Mouse (Mus musculus): ENCODE results near the gene Cyp2d26. TPM values are rescaled to one million over a fixed set of nuclear protein-coding genes. Genes with fewer than 3 reads are reported as not detected.

Cyp2d26 gene
- polyA plus RNA-seq, 1 experiment = not detected

GRCm38 (mm10) chr15:82821657-82822056 lies 27.6 kb upstream of the Cyp2d26 start:
- Histone ChIP-seq H3K4me3 (no peak overlapping the region), H3K36me3 (ENCODE audit: control insufficient read depth, insufficient read depth) (peaks cover 13% of the 10 kb centered on the region), H3K79me2 (ENCODE audit: control insufficient read depth, insufficient read depth) (no peaks in the 10 kb centered on the region), H3K4me2 (ENCODE audit: low read depth) (no peak overlapping the region), H3K27me3 (ENCODE audit: control insufficient read depth, insufficient read depth, insufficient read length) (no peaks in the 10 kb centered on the region), H3ac (ENCODE audit: control insufficient read depth, insufficient read length) (no peak overlapping the region)
- TF ChIP-seq POLR2A (IDR thresholded peaks at IDR 0.05; ENCODE audit: insufficient read length, low read depth) (no peak), CEBPB (IDR thresholded peaks at IDR 0.05; ENCODE audit: insufficient read depth, poor library complexity, severe bottlenecking) (no peak), SRF (IDR thresholded peaks at IDR 0.05; ENCODE audit: control insufficient read depth, insufficient read length, low read depth) (no peak), TCF12 (IDR thresholded peaks at IDR 0.05; ENCODE audit: insufficient read depth, poor library complexity, severe bottlenecking) (no peak), USF1 (IDR thresholded peaks at IDR 0.05; ENCODE audit: low read depth) (no peak), MYOG (IDR thresholded peaks at IDR 0.05; ENCODE audit: control insufficient read depth in 1 of 3, insufficient read depth in 1 of 3, insufficient read length in 2 of 3, low read depth in 2 of 3) (no peak), MAX (IDR thresholded peaks at IDR 0.05; ENCODE audit: low read depth) (no peak), TCF3 (IDR thresholded peaks at IDR 0.05; ENCODE audit: insufficient read length, low read depth) (no peak), POLR2AphosphoS2 (IDR thresholded peaks at IDR 0.05; ENCODE audit: insufficient read length, low read depth) (no peak), REST (IDR thresholded peaks at IDR 0.05; ENCODE audit: insufficient read depth, insufficient read length) (no peak), E2F4 (IDR thresholded peaks at IDR 0.05; ENCODE audit: insufficient read depth) (no peak), MYOD1 (IDR thresholded peaks at IDR 0.05; ENCODE audit: control insufficient read depth in 1 of 3, insufficient read length in 2 of 3, low read depth in 2 of 3) (no peak)

GRCm38 (mm10) chr15:82815296-82815695 lies 21.2 kb upstream of the Cyp2d26 start:
- TF ChIP-seq CEBPB (IDR thresholded peaks at IDR 0.05; ENCODE audit: insufficient read depth, poor library complexity, severe bottlenecking) (no peak), POLR2AphosphoS2 (IDR thresholded peaks at IDR 0.05; ENCODE audit: insufficient read length, low read depth) (no peak), TCF3 (IDR thresholded peaks at IDR 0.05; ENCODE audit: insufficient read length, low read depth) (no peak), MYOG (IDR thresholded peaks at IDR 0.05; ENCODE audit: control insufficient read depth in 1 of 3, insufficient read depth in 1 of 3, insufficient read length in 2 of 3, low read depth in 2 of 3) (no peak), POLR2A (IDR thresholded peaks at IDR 0.05; ENCODE audit: insufficient read length, low read depth) (no peak), MYOD1 (IDR thresholded peaks at IDR 0.05; ENCODE audit: control insufficient read depth in 1 of 3, insufficient read length in 2 of 3, low read depth in 2 of 3) (no peak), MAX (IDR thresholded peaks at IDR 0.05; ENCODE audit: low read depth) (no peak), REST (IDR thresholded peaks at IDR 0.05; ENCODE audit: insufficient read depth, insufficient read length) (no peak)
- H3K27me3 ChIP-seq (ENCODE audit: control insufficient read depth, insufficient read depth, insufficient read length) = no peaks in the 10 kb centered on the region

GRCm38 (mm10) chr15:82814806-82815205 lies 20.7 kb upstream of the Cyp2d26 start:
- Histone ChIP-seq H3K27me3 (ENCODE audit: control insufficient read depth, insufficient read depth, insufficient read length) (no peaks in the 10 kb centered on the region), H3K4me3 (no peak overlapping the region), H3K36me3 (ENCODE audit: control insufficient read depth, insufficient read depth) (peaks cover 8% of the 10 kb centered on the region), H3K79me2 (ENCODE audit: control insufficient read depth, insufficient read depth) (no peaks in the 10 kb centered on the region), H3ac (ENCODE audit: control insufficient read depth, insufficient read length) (no peak overlapping the region), H3K4me2 (ENCODE audit: low read depth) (no peak overlapping the region)
- TF ChIP-seq USF1 (IDR thresholded peaks at IDR 0.05; ENCODE audit: low read depth) (no peak), MYOD1 (IDR thresholded peaks at IDR 0.05; ENCODE audit: control insufficient read depth in 1 of 3, insufficient read length in 2 of 3, low read depth in 2 of 3) (no peak), MYOG (IDR thresholded peaks at IDR 0.05; ENCODE audit: control insufficient read depth in 1 of 3, insufficient read depth in 1 of 3, insufficient read length in 2 of 3, low read depth in 2 of 3) (no peak), POLR2AphosphoS2 (IDR thresholded peaks at IDR 0.05; ENCODE audit: insufficient read length, low read depth) (no peak), SRF (IDR thresholded peaks at IDR 0.05; ENCODE audit: control insufficient read depth, insufficient read length, low read depth) (no peak), CEBPB (IDR thresholded peaks at IDR 0.05; ENCODE audit: insufficient read depth, poor library complexity, severe bottlenecking) (no peak), MAX (IDR thresholded peaks at IDR 0.05; ENCODE audit: low read depth) (no peak), TCF12 (IDR thresholded peaks at IDR 0.05; ENCODE audit: insufficient read depth, poor library complexity, severe bottlenecking) (no peak), REST (IDR thresholded peaks at IDR 0.05; ENCODE audit: insufficient read depth, insufficient read length) (no peak), POLR2A (IDR thresholded peaks at IDR 0.05; ENCODE audit: insufficient read length, low read depth) (no peak), E2F4 (IDR thresholded peaks at IDR 0.05; ENCODE audit: insufficient read depth) (no peak), TCF3 (IDR thresholded peaks at IDR 0.05; ENCODE audit: insufficient read length, low read depth) (no peak)

More at GRCm38 (mm10) chr15:82815296-82815695, 21.2 kb upstream of the Cyp2d26 start:
- Histone ChIP-seq H3K36me3 (ENCODE audit: control insufficient read depth, insufficient read depth) (peaks cover 8% of the 10 kb centered on the region), H3ac (ENCODE audit: control insufficient read depth, insufficient read length) (no peak overlapping the region), H3K4me3 (no peak overlapping the region), H3K4me2 (ENCODE audit: low read depth) (no peak overlapping the region), H3K79me2 (ENCODE audit: control insufficient read depth, insufficient read depth) (no peaks in the 10 kb centered on the region)

GRCm38 (mm10) chr15:82814321-82814720 lies 20.2 kb upstream of the Cyp2d26 start:
- H3K4me3 ChIP-seq = no peak overlapping the region
- H3K27me3 ChIP-seq (ENCODE audit: control insufficient read depth, insufficient read depth, insufficient read length) = no peaks in the 10 kb centered on the region
- no peak overlapping the region for H3ac ChIP-seq (ENCODE audit: control insufficient read depth, insufficient read length)
- no peaks in the 10 kb centered on the region for H3K79me2 ChIP-seq (ENCODE audit: control insufficient read depth, insufficient read depth)
- H3K36me3 ChIP-seq (ENCODE audit: control insufficient read depth, insufficient read depth) = peaks cover 8% of the 10 kb centered on the region
- no peak for TF ChIP-seq CEBPB (IDR thresholded peaks at IDR 0.05; ENCODE audit: insufficient read depth, poor library complexity, severe bottlenecking)
- TF ChIP-seq POLR2A (IDR thresholded peaks at IDR 0.05; ENCODE audit: insufficient read length, low read depth) = no peak
- TF ChIP-seq TCF12 (IDR thresholded peaks at IDR 0.05; ENCODE audit: insufficient read depth, poor library complexity, severe bottlenecking) = no peak
- TF ChIP-seq MYOG (IDR thresholded peaks at IDR 0.05; ENCODE audit: control insufficient read depth in 1 of 3, insufficient read depth in 1 of 3, insufficient read length in 2 of 3, low read depth in 2 of 3) = no peak
- no peak for TF ChIP-seq USF1 (IDR thresholded peaks at IDR 0.05; ENCODE audit: low read depth)
- no peak for TF ChIP-seq REST (IDR thresholded peaks at IDR 0.05; ENCODE audit: insufficient read depth, insufficient read length)
- H3K4me2 ChIP-seq (ENCODE audit: low read depth) = no peak overlapping the region

GRCm38 (mm10) chr15:82810556-82810955 lies 16.5 kb upstream of the Cyp2d26 start:
- H3K4me3 ChIP-seq = no peak overlapping the region
- H3K79me2 ChIP-seq (ENCODE audit: control insufficient read depth, insufficient read depth) = no peaks in the 10 kb centered on the region
- TF ChIP-seq POLR2A (IDR thresholded peaks at IDR 0.05; ENCODE audit: insufficient read length, low read depth) (no peak), SRF (IDR thresholded peaks at IDR 0.05; ENCODE audit: control insufficient read depth, insufficient read length, low read depth) (no peak), REST (IDR thresholded peaks at IDR 0.05; ENCODE audit: insufficient read depth, insufficient read length) (no peak)
- no peak overlapping the region for H3ac ChIP-seq (ENCODE audit: control insufficient read depth, insufficient read length)
- H3K36me3 ChIP-seq (ENCODE audit: control insufficient read depth, insufficient read depth) = peaks cover 8% of the 10 kb centered on the region
- no peak overlapping the region for H3K4me2 ChIP-seq (ENCODE audit: low read depth)
- no peaks in the 10 kb centered on the region for H3K27me3 ChIP-seq (ENCODE audit: control insufficient read depth, insufficient read depth, insufficient read length)
